Mouse (Mus musculus) layer of hippocampus, adult 9-11 months (tissue): ENCODE results near the gene Atf7ip.

Source experiments
- DNase-seq: peaks from one replicate; pipeline ENCODE4 v3.0.0; 2022

Atf7ip gene

GRCm38 (mm10) chr6:136525567-136525966 lies 19.6 kb downstream of the Atf7ip start:
- DNase-seq, result no peak

DNA sequence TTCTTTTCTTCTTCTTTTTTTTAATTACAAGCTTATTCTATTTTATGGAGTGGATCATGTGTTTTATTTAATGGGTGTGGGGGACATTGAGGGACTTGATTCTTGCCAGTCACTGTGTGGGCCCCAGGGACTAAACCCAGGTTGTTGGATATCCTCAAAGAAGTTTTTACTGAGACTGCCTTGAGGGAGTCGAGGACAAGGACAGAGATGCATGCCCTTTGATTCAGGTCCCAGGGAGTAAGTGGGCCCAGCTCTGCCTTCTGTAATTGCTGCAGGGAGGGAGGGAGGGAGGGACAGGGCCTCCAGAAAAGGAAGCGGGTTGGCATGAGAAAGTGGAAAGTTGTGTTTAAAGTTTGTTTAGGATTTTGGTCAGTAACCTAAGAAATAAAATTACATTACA lies 23.2 kb downstream of the Atf7ip start:
- DNase-seq, result no peak

- DNase-seq, result no peak
Measured at GRCm38 (mm10) chr6:136531792-136532230, 25.8 kb downstream of the Atf7ip start.

DNA sequence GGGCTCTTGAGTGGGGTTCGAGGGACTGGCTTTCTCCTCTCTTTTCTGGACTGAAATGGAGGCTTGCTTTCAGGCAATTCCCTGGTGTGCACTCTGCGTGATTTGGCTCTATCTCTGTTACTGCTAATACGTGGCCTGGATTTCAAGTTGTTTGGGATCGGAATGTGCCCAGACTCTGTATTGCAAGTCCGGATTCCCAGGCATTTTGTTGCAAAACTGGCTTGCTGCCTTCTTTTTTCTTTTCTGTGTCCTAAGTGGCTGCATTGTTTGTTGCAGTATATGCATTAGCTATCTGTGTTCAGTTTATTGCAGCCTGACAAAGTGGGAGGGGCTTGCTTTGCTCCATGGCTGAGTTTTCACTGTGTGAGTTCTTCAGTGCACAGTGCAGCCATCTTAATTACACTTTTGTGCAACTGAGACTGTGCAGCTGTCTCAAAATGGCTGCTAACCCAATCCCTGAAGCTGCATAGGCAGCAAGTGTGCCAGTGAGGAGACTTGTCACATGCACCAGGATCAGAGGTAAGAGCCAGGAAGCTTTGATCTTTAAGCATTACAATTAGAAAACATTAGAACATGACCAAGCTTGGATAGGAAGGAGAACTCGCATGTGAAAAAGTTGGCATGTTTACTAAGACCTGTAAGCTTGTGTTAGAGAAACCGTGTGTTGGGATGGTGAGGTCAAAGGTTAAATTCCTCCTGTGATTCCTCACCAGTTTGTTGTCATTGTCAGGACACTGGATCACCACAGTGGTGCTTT lies 26.7 kb downstream of the Atf7ip start:
- peak; percentile 83 for DNase-seq

GRCm38 (mm10) chr6:136533804-136534203 lies 27.8 kb downstream of the Atf7ip start:
- DNase-seq, result no peak

- no peak for DNase-seq
Measured at GRCm38 (mm10) chr6:136534444-136534843, 28.5 kb downstream of the Atf7ip start.

DNA sequence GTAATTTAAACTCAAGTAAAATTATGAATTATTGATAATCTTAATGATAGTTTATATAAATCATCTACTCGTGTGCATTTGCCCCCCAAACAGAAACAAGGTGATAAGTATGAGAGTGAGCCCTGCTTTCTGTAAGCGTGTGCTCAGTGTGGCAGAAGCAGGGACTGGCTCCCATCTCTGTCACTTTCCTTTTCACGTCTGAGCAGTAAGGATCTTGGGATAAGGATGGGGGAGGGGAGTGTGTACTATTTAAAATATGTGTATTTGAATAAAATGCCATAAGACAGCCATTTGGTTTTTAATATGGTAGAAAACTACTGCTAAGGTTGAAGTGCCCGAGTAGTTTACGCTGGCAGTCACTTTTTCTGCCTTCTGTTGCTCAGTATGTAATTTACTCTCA lies 29.2 kb downstream of the Atf7ip start:
- no peak for DNase-seq

DNA sequence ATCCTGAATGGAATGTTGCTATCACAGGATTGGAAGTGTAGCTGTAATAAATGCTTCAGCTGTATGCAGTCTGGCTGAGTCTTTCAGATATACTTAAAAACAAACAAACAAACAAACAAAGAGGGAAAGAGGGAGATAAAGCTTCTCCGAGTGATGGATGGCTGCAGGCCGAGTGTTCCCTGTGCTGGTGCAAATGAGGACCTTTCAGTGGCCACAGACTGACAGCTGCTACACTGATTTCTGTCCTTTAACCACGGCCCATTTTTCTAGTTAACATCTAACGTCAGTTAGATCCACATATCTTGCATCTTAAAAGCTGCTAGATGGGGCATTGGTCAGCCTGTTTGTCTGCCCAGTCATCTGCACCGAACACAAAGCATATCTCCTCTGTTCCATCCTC lies 30.2 kb downstream of the Atf7ip start:
- no peak for DNase-seq

DNA sequence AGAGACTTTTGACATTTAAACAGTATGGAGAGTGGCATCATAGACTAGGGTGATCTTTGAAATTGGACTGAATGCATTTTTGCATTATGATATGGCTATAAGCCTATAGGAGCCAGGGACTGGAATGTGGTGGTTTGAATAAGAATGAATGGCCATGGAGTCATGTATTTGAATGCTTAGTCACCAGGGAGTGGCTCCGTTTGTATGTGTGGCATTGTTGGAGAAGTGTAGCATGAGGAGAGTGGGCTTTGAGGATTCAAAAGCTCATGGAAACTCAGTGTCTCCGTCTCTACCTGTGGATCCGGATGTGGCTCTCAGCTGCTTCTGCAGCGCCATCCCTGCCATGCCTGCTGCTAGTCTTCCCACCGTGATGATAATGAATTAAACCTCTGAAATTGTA lies 35.4 kb downstream of the Atf7ip start:
- no peak for DNase-seq

DNA sequence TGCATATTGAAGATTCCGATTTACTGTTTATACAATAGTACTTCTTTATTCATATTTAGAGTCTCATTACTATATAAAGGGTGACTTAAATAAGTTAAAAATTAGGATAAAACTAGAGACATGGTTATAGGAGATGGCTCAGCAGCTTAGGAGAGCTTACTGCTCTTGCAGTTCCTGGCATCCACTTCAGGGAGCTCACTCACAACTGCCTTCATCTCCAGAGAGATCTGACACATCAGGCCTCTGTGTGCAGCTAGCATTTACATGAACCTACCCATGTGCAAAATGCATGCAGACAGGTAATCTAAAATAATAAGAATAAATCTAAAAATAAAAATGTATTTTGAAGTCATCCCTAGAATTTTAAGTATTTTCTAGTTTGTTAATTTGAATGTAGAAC lies 36.1 kb downstream of the Atf7ip start:
- DNase-seq, result no peak

DNA sequence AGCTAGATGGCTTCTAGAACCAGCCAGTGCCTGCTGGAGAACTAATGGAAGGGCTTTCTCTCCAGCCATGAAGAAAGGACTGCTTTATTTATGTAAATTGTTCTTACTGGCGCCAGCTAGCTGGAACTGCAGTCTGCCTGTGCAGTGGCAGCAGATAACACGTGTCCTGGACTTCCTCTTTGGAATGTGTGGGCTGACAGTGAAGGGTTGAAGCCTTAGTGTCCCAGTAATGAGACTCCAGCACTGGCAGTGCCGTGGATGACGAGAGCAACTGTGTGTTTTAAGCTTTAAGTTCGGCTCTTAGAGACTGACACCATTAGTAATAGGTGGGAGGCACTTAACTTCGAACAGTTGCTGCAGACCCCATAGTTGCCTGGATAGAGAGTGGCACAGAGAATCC lies 37.2 kb downstream of the Atf7ip start:
- DNase-seq, result peak; percentile 72

GRCm38 (mm10) chr6:136545284-136545870 lies 39.4 kb downstream of the Atf7ip start:
- no peak for DNase-seq

DNA sequence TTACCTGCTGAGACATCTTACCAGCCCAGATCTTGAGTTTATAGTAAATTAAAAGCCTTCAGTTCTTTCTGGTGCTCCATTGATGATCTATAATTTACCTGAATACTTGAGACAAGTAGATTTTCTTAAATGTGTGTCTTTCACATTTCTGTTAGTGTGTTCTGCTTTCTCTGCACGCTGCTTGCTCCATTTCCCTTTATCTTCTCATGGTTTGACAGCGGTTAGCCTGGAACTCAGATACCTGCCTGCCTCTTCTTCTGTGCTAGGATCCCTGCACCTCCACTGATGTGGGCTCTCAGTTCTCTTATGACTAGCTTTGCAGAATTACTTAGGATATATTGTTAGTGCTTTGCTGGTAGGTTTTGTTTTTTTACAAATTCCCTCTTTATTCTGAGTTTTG lies 40.3 kb downstream of the Atf7ip start:
- DNase-seq, result no peak

GRCm38 (mm10) chr6:136546987-136547386 lies 41.0 kb downstream of the Atf7ip start:
- DNase-seq, result no peak

GRCm38 (mm10) chr6:136548041-136548770 lies 42.2 kb downstream of the Atf7ip start:
- peak; percentile 90 for DNase-seq

DNA sequence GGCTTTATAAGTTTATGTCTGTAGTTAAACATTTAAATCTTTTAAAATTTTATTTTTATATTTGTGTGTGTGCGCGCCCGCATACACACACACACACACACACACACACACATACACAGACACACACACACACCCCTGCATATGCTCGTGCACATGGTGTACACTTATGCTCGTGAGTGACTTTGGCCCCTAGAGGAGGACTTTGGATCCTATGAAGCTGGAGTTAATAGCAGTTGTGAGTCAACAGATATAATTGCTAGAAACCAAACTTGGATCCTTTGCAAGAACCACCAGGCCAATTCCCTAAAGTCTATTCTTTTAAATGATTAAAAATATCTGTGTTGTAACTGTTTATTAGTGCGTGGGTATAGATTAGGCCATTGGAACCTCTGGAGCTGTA lies 42.8 kb downstream of the Atf7ip start:
- no peak for DNase-seq

DNA sequence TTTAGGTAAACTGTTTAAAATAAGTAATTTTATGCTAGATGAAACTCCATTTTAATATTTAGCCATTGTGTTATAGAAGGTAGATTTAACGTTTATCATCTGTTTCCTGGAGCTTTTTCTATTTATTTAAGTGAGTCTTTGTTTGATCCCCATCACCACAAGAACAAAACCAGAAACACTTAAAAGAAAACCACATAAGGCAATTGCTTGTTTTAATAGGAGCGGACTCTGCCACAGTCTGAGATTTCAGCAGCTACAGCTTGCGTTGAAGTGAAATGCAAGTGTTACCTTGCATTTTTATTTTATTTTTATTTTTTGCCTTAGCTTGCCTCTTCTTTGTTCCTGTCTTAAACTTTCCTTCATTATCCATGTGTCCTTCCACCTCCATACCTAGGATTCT lies 43.6 kb downstream of the Atf7ip start:
- DNase-seq, result no peak

- DNase-seq, result no peak
Measured at GRCm38 (mm10) chr6:136550596-136551304, 44.8 kb downstream of the Atf7ip start.

GRCm38 (mm10) chr6:136551550-136552109 lies 45.7 kb downstream of the Atf7ip start:
- DNase-seq, result no peak

- DNase-seq, result no peak
Measured at GRCm38 (mm10) chr6:136553156-136553555, 47.2 kb downstream of the Atf7ip start.

GRCm38 (mm10) chr6:136553767-136554569 lies 48.0 kb downstream of the Atf7ip start:
- DNase-seq, result peak; percentile 64
